Mouse (Mus musculus) activated CD4-positive, CD25-positive, alpha-beta regulatory T cell (primary cell): ENCODE results near the gene Gm7971. TPM values are rescaled to one million over a fixed set of nuclear protein-coding genes. Genes with fewer than 3 reads are reported as not detected.

ENCODE experiments used
- polyA plus RNA-seq, 2 experiments: library from polyadenylated mRNA; unstranded; fragments of 100-300 nt; shearing (Covaris generic); gene quantifications; one replicate each; pipeline ENCODE4 v1.2.1; 2017

Gm7971 gene
- not detected for polyA plus RNA-seq

DNA sequence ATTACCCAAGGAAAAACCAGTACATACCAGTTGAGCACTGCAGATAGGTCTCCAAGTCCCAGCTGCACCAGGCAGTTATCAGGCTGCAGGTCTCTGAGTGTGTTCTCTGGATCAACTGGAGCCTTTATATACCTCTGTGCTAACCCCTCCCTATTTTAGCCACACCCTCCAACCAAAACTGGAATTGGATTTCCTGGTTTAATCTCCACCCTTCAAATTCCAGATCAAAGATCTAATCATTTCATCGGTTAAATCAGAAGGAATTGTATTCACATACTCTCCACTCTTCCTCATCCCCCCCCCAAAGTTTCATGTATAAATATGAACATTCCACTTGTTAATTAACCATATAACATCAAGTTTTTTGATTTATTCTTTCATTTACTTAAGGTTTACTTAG is at the start of gene Gm7971:
TSS of gene Gm7971 (minus strand) at position 101 of the 400 bp plus-strand sequence.

Other genes starting within 250 kb of the Gm7971 start
- not detected for gene D5Ertd577e, start 138.1 kb downstream of the Gm7971 start, polyA plus RNA-seq
- not detected for gene Gm3286, start 84.1 kb downstream of the Gm7971 start, polyA plus RNA-seq
- not detected for gene Gm7978, start 141.3 kb upstream of the Gm7971 start, polyA plus RNA-seq
- gene Gm7982, start 147.1 kb upstream of the Gm7971 start, polyA plus RNA-seq, result not detected
- not detected for gene E330014E10Rik, start 181.1 kb upstream of the Gm7971 start, polyA plus RNA-seq